Mouse (Mus musculus) stomach, postnatal 0 days (tissue): ENCODE measurements around the gene Hsd3b7. TPM values are rescaled to one million over a fixed set of nuclear protein-coding genes. Genes with fewer than 3 reads are reported as not detected.
A peak's percentile ranks its signal among the peaks of the same experiment; 100 is the strongest.

Source experiments
- ATAC-seq: fragments of 200-750 bp; cut with Nextera tagmentation; 2 replicates; pipeline ENCODE4 v1.8.0; 2017; ENCODE audit not compliant: low FRiP score, low TSS enrichment
- DNase-seq: peaks from one replicate; pipeline ENCODE4 v3.0.0-alpha.2; 2016; ENCODE audit warnings: low spot score
- H3K27ac ChIP-seq: fragments of 300-500 bp; sonication (generic); replicated peaks from 2 replicates; pipeline ENCODE4 v1.5.1; 2014; ENCODE audit warnings: mild to moderate bottlenecking, control low read depth
- H3K27me3 ChIP-seq: fragments of 300-500 bp; sonication (generic); 2 replicates; pipeline ENCODE4 v1.6.1; 2014; ENCODE audit warnings: low read length; ENCODE audit not compliant: control insufficient read depth, insufficient read depth
- H3K36me3 ChIP-seq: fragments of 300-500 bp; sonication (generic); 2 replicates; pipeline ENCODE4 v1.6.1; 2014; ENCODE audit warnings: low read length, mixed read lengths; ENCODE audit not compliant: control insufficient read depth, insufficient read depth
- H3K4me1 ChIP-seq: fragments of 300-500 bp; sonication (generic); replicated peaks from 2 replicates; pipeline ENCODE4 v1.6.1; 2014; ENCODE audit warnings: antibody characterized with exemption; ENCODE audit not compliant: control insufficient read depth, insufficient read depth
- H3K4me2 ChIP-seq: fragments of 300-500 bp; sonication (generic); replicated peaks from 2 replicates; pipeline ENCODE4 v1.6.1; 2014; ENCODE audit warnings: low read depth, mild to moderate bottlenecking, control low read depth, moderate library complexity
- H3K4me3 ChIP-seq: fragments of 300-500 bp; sonication (generic); 2 replicates; pipeline ENCODE4 v1.5.1; 2014; ENCODE audit warnings: low read depth, low read length, control low read depth
- H3K9ac ChIP-seq: fragments of 300-500 bp; sonication (generic); 2 replicates; pipeline ENCODE4 v1.6.1; 2014; ENCODE audit warnings: mild to moderate bottlenecking, low read length, control low read depth, mixed read lengths
- H3K9me3 ChIP-seq: fragments of 300-500 bp; sonication (generic); 2 replicates; pipeline ENCODE4 v1.6.1; 2016; ENCODE audit warnings: low read length; ENCODE audit not compliant: control insufficient read depth
- CTCF ChIP-seq: IDR thresholded peaks from 2 replicates; pipeline ENCODE4 v1.5.1; 2016; ENCODE audit warnings: antibody characterized with exemption, low read depth, mild to moderate bottlenecking, moderate library complexity
- EP300 ChIP-seq: optimal IDR thresholded peaks from 2 replicates; pipeline ENCODE3; 2016; ENCODE audit warnings: antibody characterized with exemption
- WGBS: fragments of 180-500 bp; shearing (Covaris S2); extraction: QIAGEN DNeasy Blood & Tissue Kit; methylation state at CpG from one replicate; pipeline ENCODE4 v1.1.7; 2014; 5-methylcytosine and 5-hydroxymethylcytosine counted together
- polyA plus RNA-seq: library from polyadenylated mRNA; unstranded; fragments of >200 nt; fragmentation: Nextera tagmentation; extraction: Ambion mirVana; gene quantifications from 2 replicates; pipeline ENCODE4 v1.2.1, GENCODE M21; 2015

The Hsd3b7 gene
- polyA plus RNA-seq, 1 experiment from 2014 or later: 31.7 TPM

DNA sequence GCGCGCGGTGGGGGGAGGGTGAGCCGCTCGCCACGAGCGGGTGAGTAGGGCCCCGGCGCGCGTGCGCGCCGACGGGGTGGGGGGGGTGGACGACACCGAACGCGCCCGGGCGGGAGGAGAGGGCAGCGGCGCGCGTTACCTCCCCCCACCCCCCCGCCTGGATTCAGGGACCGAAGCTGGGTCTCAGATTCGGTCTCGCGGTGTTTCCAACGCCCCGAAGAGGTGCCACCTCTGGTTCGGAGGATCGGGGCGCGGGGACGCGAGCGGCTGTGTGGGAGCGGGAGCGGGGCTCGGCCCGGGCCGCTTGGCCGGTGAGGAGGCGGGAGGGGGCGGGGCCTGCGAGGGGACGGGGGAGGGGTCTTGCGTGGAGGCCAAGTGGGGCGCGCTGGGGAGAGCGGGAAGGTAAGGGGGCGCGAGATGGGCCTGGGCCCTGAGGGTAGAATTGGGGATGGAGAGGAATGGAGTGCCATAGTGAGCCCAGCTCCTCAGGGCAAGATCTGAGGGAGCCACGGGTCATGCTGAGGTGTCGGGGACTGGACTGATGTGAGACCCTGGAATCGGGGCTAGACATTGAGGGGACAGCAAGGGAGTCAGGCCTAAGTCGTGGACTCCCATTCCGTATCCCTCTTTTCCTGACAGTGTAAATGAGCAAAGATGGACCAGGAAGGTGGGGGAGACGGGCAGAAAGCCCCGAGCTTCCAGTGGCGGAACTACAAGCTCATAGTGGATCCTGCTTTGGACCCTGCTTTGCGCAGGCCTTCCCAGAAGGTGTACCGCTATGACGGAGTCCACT lies 22.7 kb upstream of the Hsd3b7 start:
- H3K4me3 ChIP-seq: peak overlapping the region; percentile 90
- 0 out of 2 replicates have a peak, but pooled peaks have one; percentile 2 for TF ChIP-seq CTCF
- TF ChIP-seq EP300: no peak
- DNase-seq (peak; percentile 74), ATAC-seq (peak; percentile 44)
- 1% methylated on average over 42 of the region's 66 CpGs for WGBS
- peak overlapping the region; percentile 93 for H3K9ac ChIP-seq
- no peaks in the 10 kb centered on the region for H3K9me3 ChIP-seq
- H3K4me2 ChIP-seq: peak overlapping the region; percentile 64
- peaks cover 4% of the 10 kb centered on the region for H3K36me3 ChIP-seq
- peaks cover 3% of the 10 kb centered on the region; the same call in 1 of the 2 replicates for H3K4me1 ChIP-seq
- peak overlapping the region; percentile 98 for H3K27ac ChIP-seq
- H3K27me3 ChIP-seq: no peaks in the 10 kb centered on the region

DNA sequence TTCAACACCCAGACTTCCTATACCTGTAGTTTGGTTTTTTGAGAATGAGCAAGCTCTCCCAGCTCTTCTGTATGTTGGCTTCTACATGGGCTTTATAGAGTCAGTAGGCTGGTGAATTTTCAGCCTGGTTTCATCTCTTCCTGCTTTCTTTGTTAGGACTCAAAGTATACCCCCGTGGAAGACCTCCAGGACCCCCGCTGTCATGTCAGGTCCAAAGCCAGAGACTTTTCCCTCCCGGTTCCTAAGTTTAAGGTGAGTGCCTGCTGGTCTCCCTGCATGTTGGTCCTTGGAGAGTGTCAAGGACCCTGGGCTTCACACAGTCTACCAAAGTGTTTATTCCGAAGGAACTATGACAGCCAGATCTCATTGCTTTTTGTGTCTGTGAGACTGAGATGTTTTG lies 22.1 kb upstream of the Hsd3b7 start:
- Histone ChIP-seq H3K9me3 (no peaks in the 10 kb centered on the region), H3K36me3 (peaks cover 4% of the 10 kb centered on the region), H3K4me2 (peak overlapping the region; percentile 64), H3K27ac (no peak overlapping the region), H3K9ac (peak overlapping the region; percentile 93), H3K4me1 (peaks cover 3% of the 10 kb centered on the region; the same call in 1 of the 2 replicates), H3K4me3 (peak overlapping the region; percentile 90), H3K27me3 (no peaks in the 10 kb centered on the region)
- WGBS: 77% methylated on average over 4 of the region's 4 CpGs
- ATAC-seq (no peak), DNase-seq (no peak)
- TF ChIP-seq CTCF: no peak
- TF ChIP-seq EP300: no peak

DNA sequence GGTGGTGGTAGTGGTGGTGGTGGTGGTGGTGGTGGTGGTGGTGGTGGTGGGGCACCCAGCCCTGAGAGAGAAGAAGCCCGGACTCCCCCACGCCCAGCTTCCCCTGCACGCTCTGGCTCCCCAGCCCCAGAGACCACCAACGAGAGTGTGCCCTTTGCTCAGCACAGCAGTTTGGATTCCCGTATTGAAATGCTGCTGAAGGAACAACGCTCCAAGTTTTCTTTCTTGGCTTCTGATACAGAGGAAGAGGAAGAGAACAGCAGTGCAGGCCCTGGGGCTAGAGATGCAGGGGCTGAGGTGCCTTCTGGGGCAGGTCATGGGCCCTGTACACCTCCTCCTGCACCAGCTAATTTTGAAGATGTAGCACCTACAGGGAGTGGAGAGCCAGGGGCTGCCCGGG lies 15.1 kb upstream of the Hsd3b7 start, which contains the start of gene Gm49388:
Gene Gm49388 (plus strand): TSS at position 301 of the 400 bp plus-strand sequence.
- no peak for DNase-seq
- Histone ChIP-seq H3K27me3 (no peaks in the 10 kb centered on the region), H3K27ac (no peak within 1 kb of the TSS), H3K9ac (no peak within 1 kb of the TSS), H3K4me1 (no peaks in the 10 kb centered on the region), H3K4me2 (no peak within 1 kb of the TSS), H3K9me3 (no peaks in the 10 kb centered on the region), H3K4me3 (no peak within 1 kb of the TSS), H3K36me3 (peaks cover 32% of the 10 kb centered on the region)
- no peak for TF ChIP-seq CTCF
- no peak for TF ChIP-seq EP300
- peak; percentile 10; the same call in 1 of the 2 replicates for ATAC-seq
- 93% methylated on average over 7 of the region's 7 CpGs for WGBS

DNA sequence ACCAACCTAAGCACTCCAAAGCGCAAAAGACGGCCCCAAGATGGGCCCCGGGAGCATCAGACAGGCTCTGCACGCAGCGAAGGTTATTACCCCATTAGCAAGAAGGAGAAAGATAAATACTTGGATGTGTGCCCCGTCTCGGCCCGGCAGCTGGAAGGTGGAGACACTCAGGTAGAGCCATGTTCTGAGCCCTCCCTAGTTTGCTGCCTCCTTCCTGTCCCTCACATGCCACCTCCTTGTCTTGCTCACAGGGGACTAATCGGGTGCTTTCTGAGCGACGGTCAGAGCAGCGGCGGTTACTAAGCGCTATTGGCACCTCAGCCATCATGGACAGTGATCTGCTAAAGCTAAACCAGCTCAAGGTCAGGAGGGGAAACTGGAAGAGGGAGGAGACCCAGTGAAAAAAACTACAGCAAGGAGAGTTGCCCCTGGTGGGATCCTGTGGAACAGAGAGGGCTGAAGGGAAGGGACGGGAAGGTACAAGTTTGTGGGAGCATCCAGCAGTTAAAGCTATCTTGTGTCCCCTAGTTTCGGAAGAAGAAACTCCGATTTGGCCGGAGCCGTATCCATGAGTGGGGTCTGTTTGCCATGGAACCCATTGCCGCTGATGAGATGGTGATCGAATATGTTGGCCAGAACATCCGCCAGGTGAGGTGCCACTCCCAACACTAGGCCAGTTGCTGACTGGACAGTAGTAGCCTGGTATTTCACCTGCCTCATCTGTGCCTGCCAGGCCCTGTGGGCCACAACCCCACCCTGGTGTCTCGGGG lies 3.1 kb upstream of the Hsd3b7 start:
- peaks cover 27% of the 10 kb centered on the region for H3K36me3 ChIP-seq
- WGBS: 86% methylated on average over 23 of the region's 23 CpGs
- no peaks in the 10 kb centered on the region for H3K27me3 ChIP-seq
- TF ChIP-seq EP300 (no peak), CTCF (no peak)
- H3K4me1 ChIP-seq: peaks cover 3% of the 10 kb centered on the region
- H3K9me3 ChIP-seq: no peaks in the 10 kb centered on the region
- H3K9ac ChIP-seq: no peak overlapping the region
- no peak overlapping the region for H3K27ac ChIP-seq
- H3K4me2 ChIP-seq: no peak overlapping the region
- H3K4me3 ChIP-seq: no peak overlapping the region
- ATAC-seq: no peak
- no peak for DNase-seq

DNA sequence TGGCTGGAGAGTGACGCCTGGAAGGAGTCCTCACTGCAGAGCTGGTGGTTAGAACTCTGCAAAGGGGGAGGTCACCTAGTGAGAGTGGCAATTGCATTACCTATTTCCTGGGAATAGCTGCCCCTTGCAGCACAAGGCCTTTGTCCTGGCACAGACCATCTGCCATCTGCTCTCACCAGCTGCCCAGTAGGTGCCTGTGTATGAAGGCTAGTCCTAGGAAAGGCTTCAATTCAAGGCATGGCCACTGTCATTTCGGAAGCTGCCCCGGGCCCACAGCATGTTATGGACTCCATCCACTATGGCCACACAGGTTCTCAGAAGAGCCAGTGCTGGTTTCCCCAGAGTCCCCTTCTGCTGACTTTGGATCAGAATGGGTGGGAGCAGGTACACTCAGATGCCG lies 1.8 kb upstream of the Hsd3b7 start:
- Histone ChIP-seq H3K27ac (no peak overlapping the region), H3K36me3 (peaks cover 22% of the 10 kb centered on the region), H3K27me3 (no peaks in the 10 kb centered on the region), H3K4me3 (no peak overlapping the region), H3K9ac (no peak overlapping the region), H3K9me3 (no peaks in the 10 kb centered on the region), H3K4me1 (peaks cover 3% of the 10 kb centered on the region), H3K4me2 (no peak overlapping the region)
- no peak for ATAC-seq
- no peak for DNase-seq
- TF ChIP-seq EP300 (no peak), CTCF (no peak)
- WGBS: 87% methylated on average over 4 of the region's 4 CpGs
